Mouse (Mus musculus) cerebellum, adult 2 months (tissue): Measurements from ENCODE around the gene Itpr1.

Experiments
- CTCF ChIP-seq: fragments of 200-500 bp; IDR thresholded peaks from 2 replicates; pipeline ENCODE4 v1.5.1; 2011; ENCODE audit warnings: low read depth, mild to moderate bottlenecking, control low read depth, low read length, moderate library complexity, borderline replicate concordance; ENCODE audit not compliant: insufficient read depth
- POLR2A ChIP-seq: fragments of 200-500 bp; IDR thresholded peaks from 2 replicates; pipeline ENCODE4 v1.6.1; 2011; ENCODE audit warnings: low read length, control low read depth, borderline replicate concordance; ENCODE audit not compliant: insufficient read depth

DNA sequence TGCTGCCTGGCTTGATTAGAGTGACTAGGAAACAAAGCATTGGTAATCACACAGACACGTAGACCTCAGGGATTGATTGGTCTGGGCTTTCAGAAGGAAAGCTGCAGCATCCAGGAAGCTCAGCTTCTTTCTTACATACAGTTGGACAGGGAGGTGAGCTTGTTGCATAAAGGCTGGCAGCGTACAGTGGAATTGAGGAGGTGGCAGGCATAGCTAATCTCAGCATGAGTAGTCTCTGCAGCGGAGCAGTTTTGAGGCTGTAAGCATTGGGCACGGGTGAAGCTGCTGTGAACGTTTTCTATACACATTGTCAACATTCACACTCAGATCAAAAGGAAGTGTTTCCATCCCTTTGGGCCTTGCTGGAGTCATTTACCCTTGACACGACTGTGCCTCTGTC lies 124.4 kb downstream of the Itpr1 start:
- TF ChIP-seq CTCF (no peak), POLR2A (no peak)
